Mouse (Mus musculus) layer of hippocampus, postnatal 14 days (tissue): ENCODE results near the gene Kif13a. TPM values are rescaled to one million over a fixed set of nuclear protein-coding genes. Genes with fewer than 3 reads are reported as not detected.

Experiments used
- total RNA-seq, 2 experiments: library from RNA; stranded (reverse); gene quantifications; 2 replicates each; pipeline ENCODE4 v1.2.3; 2021

Gene Kif13a
- total RNA-seq, 2 experiments from 2014 or later, result 23.0 to 25.8 TPM

Other genes with a start within 250 kb of the Kif13a start
- 10 to 100 TPM; 41.5 to 51.7 TPM for gene Nup153, start 201.9 kb downstream of the Kif13a start, total RNA-seq
- gene Nhlrc1, start 85.0 kb upstream of the Kif13a start, total RNA-seq, result 10 to 100 TPM; 15.8 to 16.7 TPM
- gene Kdm1b, start 113.6 kb upstream of the Kif13a start, total RNA-seq, result 10 to 100 TPM in 1 of 2 experiments, 1 to 10 TPM in 1; 8.7 to 11.7 TPM
- 10 to 100 TPM in 1 of 2 experiments, 1 to 10 TPM in 1; 8.4 to 12.4 TPM for gene Tpmt, start 114.9 kb upstream of the Kif13a start, total RNA-seq
- 10 to 100 TPM; 44.3 to 48.5 TPM for gene Dek, start 176.3 kb upstream of the Kif13a start, total RNA-seq
- 10 to 100 TPM; 10.5 to 12.7 TPM for gene Rnf144b, start 192.8 kb upstream of the Kif13a start, total RNA-seq